Mouse (Mus musculus) heart, adult 2 months (tissue): ENCODE data around the gene Ppargc1a.

Source experiments
- CTCF ChIP-seq: fragments of 200-600 bp; IDR thresholded peaks from 2 replicates; pipeline ENCODE4 v1.8.1; 2022; ENCODE audit warnings: antibody characterized with exemption, mild to moderate bottlenecking, moderate library complexity
- EP300 ChIP-seq: fragments of 200-500 bp; IDR thresholded peaks from 2 replicates; pipeline ENCODE4 v1.6.1; 2011; ENCODE audit warnings: low read depth, low read length, control low read depth; ENCODE audit not compliant: insufficient read depth
- POLR2A ChIP-seq: fragments of 200-500 bp; IDR thresholded peaks from 2 replicates; pipeline ENCODE4 v1.6.1; 2011; ENCODE audit warnings: mild to moderate bottlenecking, low read depth, low read length, control low read depth; ENCODE audit not compliant: insufficient read depth

DNA sequence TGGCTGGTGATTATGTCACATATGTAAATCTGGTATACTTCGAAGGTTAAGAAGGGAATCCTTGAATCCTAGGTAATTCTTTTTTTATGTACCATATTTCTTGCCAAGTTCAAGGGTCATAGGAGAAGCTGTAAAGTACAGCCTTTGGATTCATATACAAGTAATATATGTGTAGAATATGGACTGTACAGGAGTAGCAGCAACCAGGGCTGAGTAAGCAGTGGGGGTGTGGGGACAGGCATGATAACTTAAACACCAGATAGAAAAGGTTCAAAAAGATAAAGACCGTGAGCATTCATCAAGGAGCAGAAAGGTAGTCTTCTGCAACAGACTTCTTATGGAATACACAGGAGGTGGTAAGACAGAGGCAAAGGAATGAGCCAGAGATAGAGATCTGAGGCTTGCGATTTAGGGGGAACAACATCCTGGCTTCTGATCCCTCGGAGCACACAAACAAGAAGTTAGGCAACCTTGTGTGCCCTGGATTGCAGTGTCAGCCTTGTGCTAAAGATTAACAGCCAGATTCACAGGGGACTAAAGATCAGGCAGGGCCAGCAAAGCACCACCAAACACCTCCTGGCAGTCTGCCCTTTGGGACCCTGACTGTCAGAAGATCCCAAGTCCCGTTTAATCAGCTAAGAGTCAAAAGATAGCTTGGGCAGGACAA, 39.9 kb downstream of the Ppargc1a start:
- no peak for TF ChIP-seq POLR2A
- TF ChIP-seq CTCF: no peak
- no peak for TF ChIP-seq EP300
